Mouse (Mus musculus) MN1 (cell line): ENCODE data around the gene Arxes2.
"Not testable (repeated sequence)": the region's sequence is repeated elsewhere in the genome, so short reads cannot be mapped to it uniquely, and the experiment has no call there.

Source experiments
- DNase-seq: peaks from one replicate; pipeline ENCODE4 v3.0.0-alpha.2; 2016; ENCODE audit warnings: low spot score

Arxes2 gene

DNA sequence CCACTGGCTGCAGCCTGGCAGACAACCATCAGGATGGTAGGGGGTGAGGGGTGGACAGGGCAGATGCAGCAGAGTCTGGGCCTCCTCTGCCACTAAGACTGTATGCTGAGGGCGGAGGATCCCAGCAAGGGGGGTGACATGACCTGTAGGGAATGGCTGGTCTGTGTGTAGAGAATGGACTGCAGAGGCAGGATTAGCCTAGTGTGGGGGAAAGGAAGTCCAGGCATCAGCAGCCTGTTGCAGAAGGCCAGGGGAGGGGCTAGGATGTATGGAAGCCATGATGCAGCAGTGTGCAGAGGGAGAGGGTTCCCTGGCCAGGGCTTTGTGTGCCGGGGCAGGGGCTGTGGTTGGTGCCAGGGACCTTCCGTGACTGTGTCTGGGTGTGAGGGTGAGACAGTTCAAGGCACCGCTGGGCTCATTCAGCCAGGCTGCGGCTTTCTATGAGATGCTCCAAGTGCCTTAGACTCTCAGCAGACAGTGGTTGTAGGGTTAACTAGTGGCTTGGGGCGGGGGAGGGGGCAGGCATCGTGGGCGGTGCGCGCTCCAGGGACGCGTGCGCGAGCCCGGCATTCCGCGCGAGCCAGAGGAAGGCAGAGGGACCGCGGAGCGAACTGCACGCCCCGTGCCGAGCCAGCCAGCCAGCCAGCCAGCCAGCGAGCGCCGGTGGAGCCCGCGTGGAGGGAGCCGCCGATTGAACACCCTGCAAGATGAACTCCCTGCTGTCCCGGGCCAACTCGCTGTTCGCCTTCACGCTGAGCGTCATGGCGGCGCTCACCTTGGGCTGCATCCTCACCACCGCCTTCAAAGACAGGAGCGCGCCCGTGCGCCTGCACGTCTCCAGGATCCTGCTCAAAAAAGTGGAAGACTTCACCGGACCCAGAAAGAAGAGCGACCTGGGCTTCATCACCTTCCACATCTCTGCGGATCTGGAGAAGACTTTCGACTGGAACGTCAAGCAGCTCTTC is 39.5 kb downstream of the Arxes2 start, which contains the start of gene Arxes1:
Arxes1 (plus strand) TSS at position 569 of the 965 bp plus-strand sequence.
- not testable (repeated sequence) for DNase-seq

- DNase-seq = no peak
Measured at GRCm38 (mm10) chrX:136043726-136044125, 50.1 kb downstream of the Arxes2 start.
